Mouse (Mus musculus) heart, adult 2 months (tissue): Measurements from ENCODE around the gene Pknox2. TPM values are rescaled to one million over a fixed set of nuclear protein-coding genes. Genes with fewer than 3 reads are reported as not detected.

Experiments used
- DNase-seq, 2 experiments: peaks; one replicate each; pipeline ENCODE4 v3.0.0; 2021
- H3K27ac ChIP-seq: fragments of 200-600 bp; 2 replicates; pipeline ENCODE4 v1.8.1; 2022
- H3K27me3 ChIP-seq: fragments of 200-500 bp; 2 replicates; pipeline ENCODE4 v1.6.1; 2012; ENCODE audit warnings: mild to moderate bottlenecking, low read length, inconsistent platforms, mixed read lengths; ENCODE audit not compliant: control insufficient read depth, insufficient read depth
- H3K36me3 ChIP-seq: fragments of 200-500 bp; 2 replicates; pipeline ENCODE4 v1.6.1; 2012; ENCODE audit warnings: low read length, inconsistent platforms; ENCODE audit not compliant: control insufficient read depth, insufficient read depth
- H3K4me1 ChIP-seq: fragments of 200-500 bp; 2 replicates; pipeline ENCODE4 v1.6.1; 2011; ENCODE audit warnings: low read length; ENCODE audit not compliant: control insufficient read depth, insufficient read depth
- H3K4me3 ChIP-seq: fragments of 200-600 bp; 2 replicates; pipeline ENCODE4 v1.8.1; 2022
- H3K79me2 ChIP-seq: fragments of 200-500 bp; replicated peaks from 2 replicates; pipeline ENCODE4 v1.6.1; 2012; ENCODE audit warnings: mild to moderate bottlenecking, inconsistent platforms, low read length, moderate library complexity, mixed read lengths; ENCODE audit not compliant: control insufficient read depth, insufficient read depth
- H3K9ac ChIP-seq: fragments of 200-500 bp; 2 replicates; pipeline ENCODE4 v1.6.1; 2012; ENCODE audit warnings: low read depth, mild to moderate bottlenecking, control low read depth, inconsistent platforms, low read length, mixed read lengths
- CTCF ChIP-seq: fragments of 200-600 bp; IDR thresholded peaks from 2 replicates; pipeline ENCODE4 v1.8.1; 2022; ENCODE audit warnings: antibody characterized with exemption, mild to moderate bottlenecking, moderate library complexity
- EP300 ChIP-seq: fragments of 200-500 bp; IDR thresholded peaks from 2 replicates; pipeline ENCODE4 v1.6.1; 2011; ENCODE audit warnings: low read depth, low read length, control low read depth; ENCODE audit not compliant: insufficient read depth
- POLR2A ChIP-seq: fragments of 200-500 bp; IDR thresholded peaks from 2 replicates; pipeline ENCODE4 v1.6.1; 2011; ENCODE audit warnings: mild to moderate bottlenecking, low read depth, low read length, control low read depth; ENCODE audit not compliant: insufficient read depth
- WGBS: fragments of 180-500 bp; shearing (Covaris S2); methylation state at CpG from one replicate; pipeline ENCODE4 v1.1.7; 2018; 5-methylcytosine and 5-hydroxymethylcytosine counted together
- intact Hi-C: fragments of 180-260 bp; cut with DNase I; formaldehyde crosslinking; loops from one replicate; pipeline ENCODE4 v1.15.1; 2025
- polyA plus RNA-seq: library from polyadenylated mRNA; depleted of rRNA; stranded (reverse); fragments of >200 nt; gene quantifications from 2 replicates; pipeline ENCODE4 v1.2.3, GENCODE M21; 2012
- total RNA-seq, 2 experiments: library from RNA; stranded (reverse); gene quantifications; 2 replicates each; pipeline ENCODE4 v1.2.3; 2021

The Pknox2 gene
- total and polyA plus RNA-seq, 3 experiments, result 7.8 to 9.9 (median 9.0) TPM

DNA sequence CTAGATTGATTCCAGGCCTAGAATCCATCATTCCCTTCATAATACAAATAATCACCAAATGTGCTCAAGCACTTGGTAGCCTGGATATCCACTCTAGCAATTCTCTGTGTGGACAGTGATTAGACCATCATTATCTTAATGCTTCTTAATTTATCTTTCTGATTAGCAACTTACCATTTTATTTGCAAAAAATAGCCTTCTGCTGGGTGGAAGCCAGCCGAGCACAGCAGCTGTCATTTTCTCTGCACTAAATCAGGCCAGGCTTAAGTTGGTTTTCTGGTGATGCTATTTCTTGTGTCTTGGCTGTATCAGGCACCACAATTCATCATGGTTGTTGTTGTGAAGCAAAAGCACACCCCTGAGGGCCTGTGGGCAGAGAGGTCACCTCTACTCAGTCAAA, 112.9 kb downstream of the Pknox2 start:
- Histone ChIP-seq H3K27me3 (no peaks in the 10 kb centered on the region), H3K36me3 (no peaks in the 10 kb centered on the region), H3K79me2 (no peaks in the 10 kb centered on the region), H3K4me1 (no peaks in the 10 kb centered on the region), H3K9ac (no peak overlapping the region), H3K27ac (no peak overlapping the region), H3K4me3 (no peak overlapping the region)
- 96% methylated on average over 1 of the region's 1 CpGs for WGBS
- intact Hi-C loops, result loop anchor here (5.0 kb wide), 1 partner anchor 113 kb away; the partner anchor contains the start of gene Pknox2
- TF ChIP-seq EP300 (no peak), POLR2A (no peak), CTCF (no peak)
- no peak for DNase-seq

DNA sequence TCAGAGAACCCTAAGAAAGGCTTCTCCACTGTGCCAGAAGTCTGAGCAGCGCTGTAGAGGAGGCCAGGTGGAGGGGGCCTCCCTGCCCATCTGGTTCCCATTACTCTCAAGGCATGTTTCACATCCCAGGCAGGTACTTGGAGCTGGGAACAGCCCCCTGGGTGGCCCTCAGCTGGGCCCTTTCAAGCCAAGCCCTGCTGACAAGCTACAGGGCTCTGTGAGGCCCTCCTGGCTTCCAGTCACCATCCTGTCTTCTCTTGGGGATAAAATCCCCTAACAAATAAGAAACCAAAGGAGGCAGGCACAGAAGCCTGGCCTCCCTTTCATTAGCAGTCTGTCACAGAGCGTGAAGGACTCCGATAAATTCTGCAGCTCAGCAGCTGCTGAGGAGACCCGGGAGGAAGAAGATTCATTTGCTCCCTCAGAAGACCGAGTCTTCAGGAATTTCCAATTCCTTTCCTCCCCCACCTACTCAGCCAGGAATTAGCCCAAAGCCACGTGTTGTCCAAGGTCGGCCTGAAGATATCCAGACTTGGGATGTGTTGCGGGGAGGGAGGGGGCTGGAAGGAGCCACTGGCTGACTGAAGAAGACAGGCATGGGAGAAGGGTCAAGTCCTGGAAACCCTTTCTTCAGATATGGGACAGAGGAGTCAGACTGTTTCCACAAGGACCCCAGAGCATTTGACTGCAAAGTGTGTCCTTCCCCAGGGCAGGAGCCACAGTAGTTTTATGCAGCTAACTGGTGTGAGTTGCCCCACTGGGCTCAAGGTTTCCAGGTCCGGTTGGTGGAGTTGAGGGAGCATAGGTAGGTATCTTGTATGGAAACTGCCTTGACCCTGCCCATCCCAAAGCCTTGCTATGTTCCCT, 116.6 kb downstream of the Pknox2 start:
- Histone ChIP-seq H3K36me3 (no peaks in the 10 kb centered on the region), H3K4me3 (no peak overlapping the region), H3K4me1 (no peaks in the 10 kb centered on the region), H3K9ac (no peak overlapping the region), H3K79me2 (no peaks in the 10 kb centered on the region), H3K27me3 (no peaks in the 10 kb centered on the region), H3K27ac (no peak overlapping the region)
- no peak for DNase-seq
- 51% methylated on average over 9 of the region's 9 CpGs for WGBS
- intact Hi-C loops, result loop anchor here (5.0 kb wide), 1 partner anchor 117 kb away; the partner anchor contains the start of gene Pknox2
- TF ChIP-seq POLR2A, result no peak
- no peak for TF ChIP-seq CTCF
- no peak for TF ChIP-seq EP300

DNA sequence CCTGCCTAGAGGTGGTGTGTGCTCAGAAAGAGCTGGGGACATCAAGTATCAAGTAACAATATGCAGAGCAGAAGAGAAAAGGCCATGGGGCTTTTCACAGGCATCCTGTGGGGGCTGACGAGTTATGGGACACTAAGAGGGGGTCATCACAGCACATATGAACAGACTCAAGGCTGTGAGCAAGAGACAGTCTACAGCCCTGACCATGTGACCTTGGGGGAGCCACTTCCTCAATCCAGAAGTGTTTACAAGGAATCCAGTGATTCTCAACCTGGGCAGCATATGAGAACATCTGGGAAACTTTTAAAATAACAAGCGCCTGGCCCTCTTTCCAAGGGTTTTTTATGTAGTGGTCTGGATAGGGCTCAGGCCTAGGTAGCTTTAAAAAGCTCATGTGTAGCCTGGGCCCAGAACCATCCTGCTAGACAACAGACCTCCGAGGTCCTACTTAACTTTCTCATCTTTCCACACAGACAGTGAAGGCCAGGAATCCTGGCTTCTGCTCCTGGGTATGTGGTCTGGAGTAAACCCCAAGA, 117.3 kb downstream of the Pknox2 start:
- H3K36me3 ChIP-seq, result no peaks in the 10 kb centered on the region
- H3K4me1 ChIP-seq, result no peaks in the 10 kb centered on the region
- no peak overlapping the region for H3K9ac ChIP-seq
- no peaks in the 10 kb centered on the region for H3K79me2 ChIP-seq
- 69% methylated on average over 3 of the region's 3 CpGs for WGBS
- H3K27ac ChIP-seq, result no peak overlapping the region
- H3K27me3 ChIP-seq, result no peaks in the 10 kb centered on the region
- intact Hi-C loops, result loop anchor here (5.0 kb wide), 1 partner anchor 117 kb away; the partner anchor contains the start of gene Pknox2
- TF ChIP-seq CTCF (no peak), EP300 (no peak), POLR2A (no peak)
- DNase-seq, result no peak
- no peak overlapping the region for H3K4me3 ChIP-seq

DNA sequence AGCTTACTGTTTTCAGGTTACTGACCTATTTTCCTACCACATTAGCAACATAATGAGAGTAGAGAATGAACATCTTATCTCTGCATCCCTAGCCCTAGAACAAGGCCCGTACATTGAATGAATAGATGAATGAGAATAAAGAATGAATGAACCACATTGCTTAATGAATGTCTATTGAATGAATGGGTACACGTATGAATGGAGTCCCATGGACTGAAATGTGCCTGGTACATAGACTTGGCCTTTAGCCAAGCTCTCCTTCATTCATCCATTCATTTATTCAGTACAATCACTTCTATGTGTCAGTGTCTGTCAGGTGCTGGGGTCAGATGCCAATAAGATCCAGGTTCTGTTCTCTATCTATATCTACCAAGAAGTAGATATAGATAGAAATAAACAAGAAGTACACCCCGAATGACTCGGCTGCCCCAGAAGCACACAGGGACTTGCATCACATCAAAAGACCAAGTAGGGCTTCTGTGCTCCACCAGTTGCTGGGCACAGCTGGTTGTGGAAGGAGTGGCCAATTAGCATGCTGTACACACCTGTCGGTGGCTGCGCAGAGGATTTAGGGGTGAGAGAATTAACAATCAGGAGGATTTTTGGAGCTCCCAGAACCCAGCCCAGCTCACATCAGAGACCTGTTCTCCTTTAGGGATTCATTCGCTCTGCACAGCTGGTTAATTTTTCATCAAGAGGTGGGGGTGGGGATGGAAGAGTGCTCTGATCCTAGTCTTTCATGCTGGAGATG, 119.2 kb downstream of the Pknox2 start:
- TF ChIP-seq CTCF, result no peak
- no peak for TF ChIP-seq POLR2A
- TF ChIP-seq EP300, result no peak
- H3K79me2 ChIP-seq, result no peaks in the 10 kb centered on the region
- intact Hi-C loops, result no loop called here
- no peaks in the 10 kb centered on the region for H3K27me3 ChIP-seq
- no peaks in the 10 kb centered on the region for H3K4me1 ChIP-seq
- no peak overlapping the region for H3K9ac ChIP-seq
- no peak for DNase-seq
- 92% methylated on average over 7 of the region's 7 CpGs for WGBS
- no peak overlapping the region for H3K4me3 ChIP-seq
- no peaks in the 10 kb centered on the region for H3K36me3 ChIP-seq
- H3K27ac ChIP-seq, result no peak overlapping the region

- intact Hi-C loops, result no loop called here
- Histone ChIP-seq H3K4me1 (no peaks in the 10 kb centered on the region), H3K27me3 (no peaks in the 10 kb centered on the region), H3K4me3 (no peak overlapping the region), H3K27ac (no peak overlapping the region), H3K9ac (no peak overlapping the region), H3K36me3 (no peaks in the 10 kb centered on the region), H3K79me2 (no peaks in the 10 kb centered on the region)
- 81% methylated on average over 3 of the region's 3 CpGs for WGBS
- TF ChIP-seq CTCF, result no peak
- TF ChIP-seq EP300, result no peak
- TF ChIP-seq POLR2A, result no peak
- no peak for DNase-seq
These were observed 121.3 kb downstream of the Pknox2 start for GRCm38 (mm10) chr9:37025913-37026312.
